Mouse (Mus musculus) left cerebral cortex, postnatal 10 days (tissue): ENCODE data around the gene Strn. TPM values are rescaled to one million over a fixed set of nuclear protein-coding genes. Genes with fewer than 3 reads are reported as not detected.
"Not testable (repeated sequence)": the region's sequence is repeated elsewhere in the genome, so short reads cannot be mapped to it uniquely, and the experiment has no call there.

Experiments used
- DNase-seq, 2 experiments: peaks; one replicate each; pipeline ENCODE4 v3.0.0; 2021 to 2022; ENCODE audit warnings: low spot score in 2 of 2, mixed read lengths in 1 of 2; ENCODE audit errors: extremely low spot score in 1 of 2
- intact Hi-C: fragments of 180-260 bp; cut with DNase I; formaldehyde crosslinking; loops from one replicate; pipeline ENCODE4 v1.15.1; 2025
- total RNA-seq, 2 experiments: library from RNA; stranded (reverse); gene quantifications; 2 replicates each; pipeline ENCODE4 v1.2.3; 2021

The Strn gene
- total RNA-seq, 2 experiments from 2014 or later, result 69.0 to 76.0 TPM

- DNase-seq, result no peak
- intact Hi-C loops, result no loop called here
Measured at GRCm38 (mm10) chr17:78724461-78725055, 12.4 kb downstream of the Strn start.

GRCm38 (mm10) chr17:78721690-78722089 lies 15.3 kb downstream of the Strn start:
- intact Hi-C loops, result no loop called here
- no peak for DNase-seq

- intact Hi-C loops, result no loop called here
- no peak for DNase-seq
Measured at GRCm38 (mm10) chr17:78719086-78719485, 17.9 kb downstream of the Strn start.

GRCm38 (mm10) chr17:78710258-78710657 lies 26.7 kb downstream of the Strn start:
- no peak for DNase-seq
- intact Hi-C loops, result no loop called here

- no peak for DNase-seq
- intact Hi-C loops, result no loop called here
Measured at GRCm38 (mm10) chr17:78708422-78708821, 28.6 kb downstream of the Strn start.

GRCm38 (mm10) chr17:78702988-78703387 lies 34.0 kb downstream of the Strn start:
- intact Hi-C loops, result no loop called here
- no peak for DNase-seq

GRCm38 (mm10) chr17:78698965-78699364 lies 38.0 kb downstream of the Strn start:
- intact Hi-C loops, result no loop called here
- no peak for DNase-seq

GRCm38 (mm10) chr17:78697462-78697861 lies 39.5 kb downstream of the Strn start:
- intact Hi-C loops, result no loop called here
- no peak for DNase-seq

GRCm38 (mm10) chr17:78696922-78697321 lies 40.1 kb downstream of the Strn start:
- no peak for DNase-seq
- intact Hi-C loops, result no loop called here

GRCm38 (mm10) chr17:78689231-78689630 lies 47.8 kb downstream of the Strn start:
- DNase-seq, intact Hi-C loops: not testable (repeated sequence)

- intact Hi-C loops, result no loop called here
- no peak for DNase-seq
Measured at GRCm38 (mm10) chr17:78687971-78688370, 49.0 kb downstream of the Strn start.

GRCm38 (mm10) chr17:78685004-78685403 lies 52.0 kb downstream of the Strn start:
- intact Hi-C loops, result no loop called here
- DNase-seq, result no peak

- DNase-seq, result no peak
- intact Hi-C loops, result no loop called here
Measured at GRCm38 (mm10) chr17:78682351-78682750, 54.6 kb downstream of the Strn start.

- intact Hi-C loops, result loop anchor here (10.0 kb wide), 1 partner anchor 55 kb away; the partner anchor contains the start of gene Strn
- DNase-seq, result no peak
Measured at GRCm38 (mm10) chr17:78679503-78679902, 57.5 kb downstream of the Strn start.

GRCm38 (mm10) chr17:78676813-78677212 lies 60.2 kb downstream of the Strn start:
- intact Hi-C loops, result loop anchor here (10.0 kb wide), 1 partner anchor 58 kb away; the partner anchor contains the start of gene Strn
- no peak for DNase-seq

- no peak for DNase-seq
- intact Hi-C loops, result no loop called here
Measured at GRCm38 (mm10) chr17:78664962-78665545, 71.9 kb downstream of the Strn start.

- intact Hi-C loops, result no loop called here
- peak in 1 of 2 experiments; percentile 6 for DNase-seq
Measured at GRCm38 (mm10) chr17:78654841-78655240, 82.2 kb downstream of the Strn start.

- DNase-seq, result peak in 1 of 2 experiments; percentile 11
- intact Hi-C loops, result no loop called here
Measured at GRCm38 (mm10) chr17:78643853-78644475, 93.0 kb downstream of the Strn start.

GRCm38 (mm10) chr17:78642259-78642658 lies 94.7 kb downstream of the Strn start:
- intact Hi-C loops, result no loop called here
- DNase-seq, result peak in 1 of 2 experiments; percentile 4

GRCm38 (mm10) chr17:78640387-78640786 lies 96.6 kb downstream of the Strn start:
- intact Hi-C loops, result no loop called here
- peak in 1 of 2 experiments; percentile 9 for DNase-seq
